Mouse (Mus musculus) inflammation-experienced regulatory T-cells, adult 6 months (primary cell): ENCODE results near the gene Gbp5. TPM values are rescaled to one million over a fixed set of nuclear protein-coding genes. Genes with fewer than 3 reads are reported as not detected.
A peak's percentile ranks its signal among the peaks of the same experiment; 100 is the strongest.

Source experiments
- ATAC-seq: one replicate; pipeline ENCODE4 v1.8.0; 2017
- polyA plus RNA-seq, 3 experiments: library from polyadenylated mRNA; unstranded; fragments of 100-300 nt; shearing (Covaris generic); gene quantifications; one replicate each; pipeline ENCODE4 v1.2.1; 2017

Gbp5 gene
- polyA plus RNA-seq: 10 to 100 TPM; 12.0 to 15.8 (median 12.4) TPM

GRCm38 (mm10) chr3:142493536-142494061 lies at the start of gene Gbp5:
TSS of gene Gbp5 (plus strand) at chr3:142493978.
- ATAC-seq: peak; percentile 67

- ATAC-seq: no peak
Measured at GRCm38 (mm10) chr3:142454198-142454597, 39.6 kb upstream of the Gbp5 start.

GRCm38 (mm10) chr3:142459241-142459640 lies 34.5 kb upstream of the Gbp5 start:
- ATAC-seq: no peak

GRCm38 (mm10) chr3:142462764-142463751 lies 30.7 kb upstream of the Gbp5 start:
- no peak for ATAC-seq

GRCm38 (mm10) chr3:142474349-142474983 lies 19.3 kb upstream of the Gbp5 start:
- ATAC-seq: peak; percentile 81

- ATAC-seq: peak; percentile 58
Measured at GRCm38 (mm10) chr3:142475913-142476312, 17.9 kb upstream of the Gbp5 start.

- ATAC-seq: no peak
Measured at GRCm38 (mm10) chr3:142477866-142478265, 15.9 kb upstream of the Gbp5 start.

- no peak for ATAC-seq
Measured at GRCm38 (mm10) chr3:142478360-142478759, 15.4 kb upstream of the Gbp5 start.

GRCm38 (mm10) chr3:142490465-142490864 lies 3.3 kb upstream of the Gbp5 start:
- ATAC-seq: peak; percentile 77

- ATAC-seq: no peak
Measured at GRCm38 (mm10) chr3:142495146-142495655, 1.4 kb downstream of the Gbp5 start.

- peak; percentile 62 for ATAC-seq
Measured at GRCm38 (mm10) chr3:142496113-142497101, 2.6 kb downstream of the Gbp5 start.

- peak; percentile 46 for ATAC-seq
Measured at GRCm38 (mm10) chr3:142497123-142497841, 3.5 kb downstream of the Gbp5 start.

- no peak for ATAC-seq
Measured at GRCm38 (mm10) chr3:142498941-142499340, 5.2 kb downstream of the Gbp5 start.

- no peak for ATAC-seq
Measured at GRCm38 (mm10) chr3:142528116-142528515, 34.3 kb downstream of the Gbp5 start.

- no peak for ATAC-seq
Measured at GRCm38 (mm10) chr3:142529597-142529996, 35.8 kb downstream of the Gbp5 start.

- peak; percentile 87 for ATAC-seq
Measured at GRCm38 (mm10) chr3:142530087-142530953, 36.5 kb downstream of the Gbp5 start, which contains the start of gene Gbp7. TSS of gene Gbp7 (plus strand) at chr3:142530342.

- no peak for ATAC-seq
Measured at GRCm38 (mm10) chr3:142531595-142531994, 37.8 kb downstream of the Gbp5 start.

- ATAC-seq: peak; percentile 67
Measured at GRCm38 (mm10) chr3:142533185-142533584, 39.4 kb downstream of the Gbp5 start.

GRCm38 (mm10) chr3:142535667-142536066 lies 41.9 kb downstream of the Gbp5 start:
- no peak for ATAC-seq

- ATAC-seq: no peak
Measured at GRCm38 (mm10) chr3:142541391-142541790, 47.6 kb downstream of the Gbp5 start.
